Mouse (Mus musculus) skeletal muscle tissue, postnatal 0 days (tissue): Measurements from ENCODE around the gene Rtcb. TPM values are rescaled to one million over a fixed set of nuclear protein-coding genes. Genes with fewer than 3 reads are reported as not detected.

Experiments
- polyA plus RNA-seq: library from polyadenylated mRNA; unstranded; fragments of >200 nt; fragmentation: Nextera tagmentation; extraction: Ambion mirVana; gene quantifications from 2 replicates; pipeline ENCODE4 v1.2.1, GENCODE M21; 2015

Rtcb gene
- 69.7 and 76.3 TPM in 2 replicates for polyA plus RNA-seq

GRCm38 (mm10) chr10:85957464-85957950 lies at the start of gene Rtcb:
Gene Rtcb (minus strand): TSS chr10:85957823.

GRCm38 (mm10) chr10:85927676-85928445 lies 29.8 kb downstream of the Rtcb start, which contains the start of gene Ascl4:
Gene Ascl4 (plus strand): TSS chr10:85927681.

GRCm38 (mm10) chr10:85916498-85917309 lies 40.9 kb downstream of the Rtcb start, which contains the start of gene Prdm4:
Gene Prdm4 (minus strand): TSS chr10:85917142.

Other genes starting within 250 kb of the Rtcb start
- 29.1 and 30.8 TPM in 2 replicates for gene Pwp1, start 128.3 kb downstream of the Rtcb start, polyA plus RNA-seq
- gene Prdm4, start 40.7 kb downstream of the Rtcb start, polyA plus RNA-seq, result 5.4 and 5.5 TPM in 2 replicates
- gene Ascl4, start 30.1 kb downstream of the Rtcb start, polyA plus RNA-seq, result 0.18 TPM in 1 of 2 replicates, not detected in the other
- 0.97 TPM in 1 of 2 replicates, not detected in the other for gene Bpifc, start 54.1 kb upstream of the Rtcb start, polyA plus RNA-seq
- 10.9 and 11.6 TPM in 2 replicates for gene Fbxo7, start 64.1 kb upstream of the Rtcb start, polyA plus RNA-seq